Mouse (Mus musculus) bone marrow, adult 2 months (tissue): ENCODE measurements around the gene Mrnip. TPM values are rescaled to one million over a fixed set of nuclear protein-coding genes. Genes with fewer than 3 reads are reported as not detected.

Source experiments
- H3K27ac ChIP-seq: fragments of 200-500 bp; 2 replicates; pipeline ENCODE4 v1.5.1; 2012; ENCODE audit warnings: low read depth, mild to moderate bottlenecking, control low read depth, inconsistent platforms, low read length; ENCODE audit not compliant: control insufficient read depth, poor library complexity, insufficient read depth
- H3K4me1 ChIP-seq: fragments of 200-500 bp; 2 replicates; pipeline ENCODE4 v1.6.1; 2011; ENCODE audit warnings: low read length; ENCODE audit not compliant: control insufficient read depth, insufficient read depth
- H3K4me3 ChIP-seq: fragments of 200-500 bp; replicated peaks from 2 replicates; pipeline ENCODE3; 2011; ENCODE audit warnings: mild to moderate bottlenecking, low read depth, low read length, control low read depth; ENCODE audit not compliant: control insufficient read depth
- CTCF ChIP-seq: fragments of 200-500 bp; IDR thresholded peaks from 2 replicates; pipeline ENCODE4 v1.5.1; 2011; ENCODE audit warnings: low read length, control low read depth; ENCODE audit not compliant: control insufficient read depth, insufficient read depth
- POLR2A ChIP-seq: fragments of 200-500 bp; IDR thresholded peaks from 2 replicates; pipeline ENCODE4 v1.6.1; 2011; ENCODE audit warnings: low read depth, mild to moderate bottlenecking, control low read depth, low read length, borderline replicate concordance; ENCODE audit not compliant: control insufficient read depth
- WGBS: fragments of 180-500 bp; shearing (Covaris S2); methylation state at CpG from one replicate; pipeline ENCODE4 v1.1.7; 2018; 5-methylcytosine and 5-hydroxymethylcytosine counted together
- polyA plus RNA-seq: library from polyadenylated mRNA; stranded (reverse); fragments of >200 nt; gene quantifications from 2 replicates; pipeline ENCODE4 v1.2.4, GENCODE M21; 2011; ENCODE audit warnings: low replicate concordance; ENCODE audit not compliant: missing spikeins, insufficient read depth, insufficient read length

Mrnip gene
- polyA plus RNA-seq, 1 experiment, result 6.2 TPM

DNA sequence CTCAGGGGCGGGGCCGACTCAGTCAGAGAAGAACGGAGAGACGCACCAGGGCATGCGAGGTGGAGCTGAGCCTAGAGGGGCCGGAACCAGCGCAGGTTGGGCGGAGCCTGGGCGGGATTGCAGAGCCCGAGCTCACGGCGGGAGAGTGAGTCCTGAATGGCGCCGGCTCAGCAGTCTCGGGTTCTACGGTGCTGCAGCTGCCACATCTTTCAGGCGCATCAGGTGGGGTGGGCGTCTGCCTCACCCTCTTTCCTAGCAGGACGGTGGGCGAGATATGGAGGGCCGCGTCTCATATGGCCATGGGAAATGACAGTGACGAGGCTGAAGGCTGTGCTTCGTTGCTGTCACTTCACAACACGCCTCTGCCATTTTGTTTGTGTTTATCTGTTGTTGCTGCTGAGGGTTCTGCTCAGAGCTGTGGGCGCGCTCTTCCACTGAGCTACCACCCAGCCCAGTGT lies 515 bp downstream of the Mrnip start:
- Histone ChIP-seq H3K4me1 (no peaks in the 10 kb centered on the region; the same call in 1 of the 2 replicates), H3K27ac (peak overlapping the region; percentile 62), H3K4me3 (peak overlapping the region; percentile 98)
- TF ChIP-seq CTCF (no peak), POLR2A (peak; percentile 94)
- WGBS, result under 1% methylated on average over 27 of the region's 27 CpGs

DNA sequence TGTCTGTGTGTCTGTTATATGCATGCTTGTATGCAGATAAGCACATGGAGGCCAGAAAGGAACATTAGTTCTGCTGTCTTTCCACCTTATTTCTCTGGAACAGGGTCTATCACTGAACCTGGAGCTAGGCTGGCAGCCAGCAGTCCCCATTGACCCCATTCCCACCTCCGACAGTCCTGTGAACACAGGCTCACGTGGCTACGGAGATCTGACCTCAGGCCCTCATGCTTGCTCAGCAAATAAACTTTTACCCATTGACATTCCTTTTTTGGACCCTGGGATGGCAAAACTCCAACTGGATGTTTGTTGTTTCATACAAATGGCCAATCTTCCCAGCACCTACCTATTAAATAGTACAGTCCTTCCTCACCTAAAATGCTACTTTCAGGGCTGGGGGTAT lies 2.1 kb downstream of the Mrnip start:
- no peak overlapping the region for H3K4me3 ChIP-seq
- no peaks in the 10 kb centered on the region; the same call in 1 of the 2 replicates for H3K4me1 ChIP-seq
- H3K27ac ChIP-seq, result no peak overlapping the region
- no peak for TF ChIP-seq CTCF
- no peak for TF ChIP-seq POLR2A
- WGBS, result 93% methylated on average over 3 of the region's 3 CpGs

DNA sequence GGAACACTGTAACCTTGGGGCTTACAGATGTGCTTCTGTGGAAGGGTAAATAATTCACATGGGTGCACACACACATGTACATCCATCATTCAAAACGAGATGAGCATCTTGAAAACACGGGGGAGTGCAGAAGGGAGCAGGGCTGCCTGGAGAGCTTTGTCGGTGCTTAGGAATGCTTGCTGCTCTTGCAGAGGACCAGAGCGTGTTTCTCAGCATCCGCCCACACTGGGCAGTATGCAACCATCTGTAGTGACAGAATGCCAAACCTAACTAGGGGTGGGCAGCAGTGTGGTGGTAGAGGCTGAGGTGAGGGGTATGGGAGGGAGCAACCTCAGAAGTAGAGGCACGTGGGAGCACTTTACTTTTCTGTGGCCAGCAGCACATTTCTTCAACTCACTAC lies 2.9 kb downstream of the Mrnip start:
- no peak overlapping the region for H3K27ac ChIP-seq
- TF ChIP-seq CTCF (no peak), POLR2A (no peak)
- H3K4me3 ChIP-seq, result no peak overlapping the region
- H3K4me1 ChIP-seq, result no peaks in the 10 kb centered on the region; the same call in 1 of the 2 replicates
- WGBS, result 86% methylated on average over 6 of the region's 6 CpGs

DNA sequence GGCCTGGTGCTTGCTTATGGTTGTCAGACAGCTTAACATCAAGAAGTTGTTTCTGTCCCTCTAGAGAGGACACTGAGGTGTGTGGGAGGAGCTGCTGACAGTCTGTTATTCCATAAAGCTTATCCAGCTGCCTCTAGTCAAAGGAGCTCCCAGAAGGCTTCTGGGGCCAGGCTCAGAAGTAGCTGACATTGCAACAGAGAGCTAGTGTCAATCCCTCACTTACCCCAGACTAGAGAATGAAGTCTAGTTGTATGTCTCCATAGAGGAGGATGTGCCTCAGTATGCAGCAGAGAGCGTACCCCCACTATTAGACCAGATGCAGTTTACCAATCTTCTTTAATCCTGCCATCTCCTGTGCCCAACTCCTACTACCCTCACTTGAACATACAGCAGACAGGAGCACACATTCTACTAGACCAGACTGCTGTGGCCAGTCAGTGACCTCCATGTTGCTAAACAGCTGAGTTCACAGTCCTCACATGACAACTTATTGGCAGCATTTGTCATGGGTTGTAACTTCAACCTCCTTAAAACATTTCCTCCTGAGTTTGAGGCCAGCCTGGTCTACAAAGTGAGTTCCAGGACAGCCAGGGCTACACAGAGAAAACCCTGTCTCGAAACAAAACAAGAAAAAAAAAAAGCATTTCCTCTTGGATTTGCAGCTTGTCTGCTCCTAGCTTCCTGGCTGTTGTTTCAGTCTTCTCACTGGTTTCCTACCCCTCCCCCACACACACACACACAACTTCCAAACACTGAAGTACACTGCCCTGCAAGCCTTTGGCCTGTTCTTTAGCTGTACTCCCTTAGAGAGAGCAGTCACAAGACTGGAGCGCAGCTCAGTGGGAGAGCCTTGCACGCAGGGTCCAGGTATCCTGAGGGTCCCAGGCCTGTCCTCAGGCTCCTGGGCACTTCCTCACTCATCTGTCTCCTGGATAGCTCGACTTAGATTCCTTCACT lies 4.6 kb downstream of the Mrnip start:
- Histone ChIP-seq H3K27ac (no peak overlapping the region), H3K4me3 (no peak overlapping the region), H3K4me1 (no peaks in the 10 kb centered on the region; the same call in 1 of the 2 replicates)
- WGBS, result 76% methylated on average over 5 of the region's 5 CpGs
- no peak for TF ChIP-seq CTCF
- TF ChIP-seq POLR2A, result no peak

DNA sequence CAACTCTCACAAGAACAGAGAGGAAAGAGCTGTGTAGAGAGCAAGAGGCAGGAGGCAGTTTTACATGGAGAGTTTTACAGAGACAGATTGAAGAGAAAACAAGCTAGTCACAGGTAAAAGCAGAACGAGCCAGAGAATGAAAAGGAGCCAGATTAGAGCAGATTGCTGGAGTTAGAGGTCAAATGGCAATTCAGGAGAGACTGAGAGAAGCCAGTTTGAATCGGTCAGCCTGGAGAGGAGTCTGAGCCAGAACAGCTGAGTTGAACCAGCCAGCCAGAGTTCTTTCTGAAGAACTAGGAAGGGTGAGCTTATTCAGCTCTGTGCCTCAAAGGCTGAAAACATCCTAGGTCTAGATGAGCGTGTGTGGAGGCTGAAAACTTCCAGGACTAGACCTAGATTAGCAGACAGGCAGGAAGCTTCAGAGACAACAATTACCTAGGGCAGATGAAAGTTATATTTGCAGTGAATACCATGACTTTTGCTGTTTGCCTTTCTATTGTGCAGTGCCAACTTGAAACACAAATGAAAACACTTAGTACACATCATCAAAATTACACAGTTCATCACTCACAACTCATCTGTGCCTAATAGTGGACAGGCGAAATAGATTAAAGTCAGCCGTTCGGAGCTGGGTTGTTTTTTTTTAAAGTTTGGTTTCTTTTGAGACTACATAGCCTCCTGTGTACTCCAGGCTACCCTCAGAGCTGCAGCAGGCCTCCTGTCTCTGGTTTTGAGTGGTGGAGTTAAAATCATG lies 6.4 kb downstream of the Mrnip start:
- Histone ChIP-seq H3K27ac (no peak overlapping the region), H3K4me3 (no peak overlapping the region), H3K4me1 (no peaks in the 10 kb centered on the region; the same call in 1 of the 2 replicates)
- WGBS, result 80% methylated on average over 6 of the region's 6 CpGs
- TF ChIP-seq CTCF (no peak), POLR2A (no peak)

DNA sequence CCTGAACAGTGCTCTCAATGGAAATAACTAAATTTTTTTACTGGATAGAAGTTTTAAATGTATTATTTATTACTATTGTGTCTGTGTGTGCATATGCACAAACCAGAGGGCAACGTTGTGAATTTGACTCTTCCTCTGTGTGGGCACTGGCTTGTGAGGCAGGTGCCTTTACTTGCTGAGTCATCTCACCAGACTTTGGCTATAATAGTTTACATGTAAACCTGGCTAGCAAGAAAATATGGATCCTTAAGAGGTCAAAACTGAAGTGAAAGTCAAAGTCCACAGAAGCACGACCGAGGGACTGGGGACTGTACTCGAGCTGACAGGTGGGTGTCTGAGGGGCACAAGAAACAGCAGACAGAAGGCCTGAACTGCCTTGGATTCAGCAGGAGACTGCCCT lies 8.5 kb downstream of the Mrnip start:
- no peaks in the 10 kb centered on the region for H3K4me1 ChIP-seq
- 40% methylated on average over 4 of the region's 4 CpGs for WGBS
- H3K27ac ChIP-seq, result no peak overlapping the region
- H3K4me3 ChIP-seq, result no peak overlapping the region
- no peak for TF ChIP-seq POLR2A
- TF ChIP-seq CTCF, result no peak

DNA sequence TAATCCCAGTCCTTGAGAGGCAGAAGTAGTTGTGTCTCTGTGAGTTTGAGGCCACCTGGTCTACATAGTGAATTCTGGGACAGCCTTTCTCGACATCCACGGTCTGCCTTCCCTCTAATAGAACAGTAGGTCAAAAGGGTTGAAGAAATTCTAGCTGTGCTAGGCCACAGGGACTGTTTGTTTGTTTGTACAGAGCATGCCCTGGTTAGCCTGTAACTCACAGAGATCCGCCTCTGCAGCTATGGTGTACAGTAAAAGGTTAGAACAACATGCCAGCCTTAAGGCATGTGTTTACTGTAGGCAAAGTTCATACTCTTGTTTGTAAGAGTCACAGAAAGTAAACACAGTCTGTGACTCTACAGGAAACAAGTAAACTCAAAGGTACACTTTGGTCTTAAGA lies 10.5 kb downstream of the Mrnip start:
- 82% methylated on average over 3 of the region's 3 CpGs for WGBS
- no peak for TF ChIP-seq POLR2A
- no peak for TF ChIP-seq CTCF

DNA sequence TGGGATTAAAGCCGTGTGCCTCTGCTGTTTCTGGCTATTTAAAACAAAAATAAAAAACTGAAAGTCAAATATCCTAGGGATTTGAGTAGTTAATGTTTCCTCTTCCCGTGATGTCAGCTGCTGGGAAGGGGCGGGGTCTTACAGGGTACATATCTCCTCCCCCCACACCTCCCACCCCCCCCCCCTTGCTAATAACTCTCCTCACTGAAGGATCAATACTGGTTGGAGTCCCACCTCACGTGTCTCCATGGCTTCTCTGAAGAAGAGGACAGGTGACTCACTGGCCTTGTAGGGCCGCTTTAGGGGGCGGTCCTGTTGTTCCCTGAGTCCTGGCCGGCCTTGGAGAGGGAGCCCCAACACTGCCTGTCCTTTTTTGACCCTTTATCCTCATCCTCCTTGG lies 14.4 kb downstream of the Mrnip start:
- Histone ChIP-seq H3K27ac (no peak overlapping the region), H3K4me3 (no peak overlapping the region), H3K4me1 (no peaks in the 10 kb centered on the region)
- 85% methylated on average over 7 of the region's 7 CpGs for WGBS
- TF ChIP-seq POLR2A (no peak), CTCF (no peak)

More for the DNA sequence above, 10.5 kb downstream of the Mrnip start:
- H3K4me1 ChIP-seq, result no peaks in the 10 kb centered on the region
- no peak overlapping the region for H3K27ac ChIP-seq
- no peak overlapping the region for H3K4me3 ChIP-seq
